ENCODE assay signal across 23 mouse cellular contexts in the genomic region with DNA sequence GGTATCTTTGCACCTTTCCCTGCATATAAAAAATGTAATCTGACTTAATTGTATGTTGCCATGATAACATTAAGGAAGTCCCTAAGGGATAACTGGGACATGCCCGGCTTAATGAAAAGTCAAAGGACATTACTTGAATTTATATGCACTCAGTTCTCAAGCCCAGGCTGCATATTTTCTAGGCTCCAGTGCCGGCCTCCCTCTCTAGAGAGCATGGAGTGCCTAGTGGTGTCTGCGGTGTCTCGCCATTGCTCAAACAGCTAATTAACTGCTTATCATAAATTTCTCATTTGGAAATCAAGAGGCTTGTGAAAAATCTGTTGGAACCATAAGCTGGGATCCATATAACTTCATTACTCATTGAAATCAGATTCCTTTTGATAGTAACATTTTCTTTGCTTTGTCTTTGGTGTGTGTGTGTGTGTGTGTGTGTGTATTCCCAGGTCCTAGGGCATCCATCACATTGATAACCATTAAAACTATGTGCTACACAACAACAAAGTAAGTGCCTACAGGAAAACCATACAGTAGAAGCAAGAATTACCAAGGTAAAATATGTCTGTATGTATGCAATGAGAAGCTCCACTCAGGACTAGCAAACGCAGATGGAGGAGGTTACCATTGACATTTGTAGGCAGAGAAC.
DNase-seq lines count a peak whose midpoint lies in the region; ATAC-seq and TF ChIP-seq lines count a peak whose summit lies in the region.
"Had no signal": no experiment of that assay in that cellular context is flagged by ENCODE, and none has a peak within 500 bp of the region (broad histone marks: within the 10 kb centered on the region; RNA-seq: fewer than 3 reads in every experiment).

No protein-coding gene starts in this region.

- H3K9ac ChIP-seq in hindbrain, embryonic 12.5 days: no peak overlapping the region
- no peak overlapping the region for H3K9ac ChIP-seq in midbrain, embryonic 12.5 days (replicated peaks)
- no peak overlapping the region for H3K9ac ChIP-seq in neural tube, embryonic 13.5 days
- H3K9ac ChIP-seq: forebrain, postnatal 0 days; intestine, embryonic 15.5 days had no signal

- no peak overlapping the region for H3K4me2 ChIP-seq in hindbrain, embryonic 12.5 days (replicated peaks)
- H3K4me2 ChIP-seq in midbrain, embryonic 12.5 days (replicated peaks): no peak overlapping the region
- no peak overlapping the region for H3K4me2 ChIP-seq in neural tube, embryonic 13.5 days
- H3K4me2 ChIP-seq: intestine, embryonic 15.5 days; liver, embryonic 11.5 days had no signal

- DNase-seq in brain, embryonic 14.5 days (ENCODE audit: low read depth): peak; percentile 64
- DNase-seq in frontal cortex, postnatal 10 days (ENCODE audit: low spot score in 2 of 2): no peak
- no peak for DNase-seq in adrenal gland, postnatal 10 days
- DNase-seq in left cerebral cortex, adult 9 months (ENCODE audit: low spot score in 2 of 2): no peak
- DNase-seq: adrenal gland, postnatal 14 days; cerebellum, adult 11-12 months; cerebellum, postnatal 14 days; forebrain, postnatal 0 days; heart, adult 18-20 months; heart, postnatal 36 days; kidney, adult 9 months; layer of hippocampus, adult 9-11 months; lung, adult 18-20 months; lung, postnatal 14 days had no signal

- TF ChIP-seq POLR2A in brain, embryonic 14.5 days (IDR thresholded peaks at IDR 0.05; ENCODE audit: borderline replicate concordance, extremely low read depth, insufficient read depth, insufficient read length, poor library complexity, severe bottlenecking): no peak

- H3K27me3 ChIP-seq in hindbrain, embryonic 12.5 days: no peaks in the 10 kb centered on the region
- H3K27me3 ChIP-seq in midbrain, embryonic 12.5 days: no peaks in the 10 kb centered on the region
- no peaks in the 10 kb centered on the region for H3K27me3 ChIP-seq in neural tube, embryonic 13.5 days
- H3K27me3 ChIP-seq: intestine, embryonic 15.5 days; megakaryocyte, embryonic 14.5 days had no signal

- no peak for TF ChIP-seq CTCF in brain, embryonic 14.5 days (IDR thresholded peaks at IDR 0.05; ENCODE audit: borderline replicate concordance, extremely low read depth, insufficient read depth, insufficient read length)

- peak overlapping the region; percentile 72 for H3K27ac ChIP-seq in hindbrain, embryonic 12.5 days
- 0 out of 2 replicates have a peak overlapping the region, but pooled peaks have one; percentile 26 for H3K27ac ChIP-seq in midbrain, embryonic 12.5 days (replicated peaks)
- peak overlapping the region; percentile 67 for H3K27ac ChIP-seq in neural tube, embryonic 13.5 days (replicated peaks)
- H3K27ac ChIP-seq: intestine, embryonic 15.5 days; left cerebral cortex, adult 2 months; stomach, postnatal 0 days had no signal

- H3K9me3 ChIP-seq in hindbrain, embryonic 12.5 days (replicated peaks): no peaks in the 10 kb centered on the region
- no peaks in the 10 kb centered on the region for H3K9me3 ChIP-seq in midbrain, embryonic 12.5 days
- H3K9me3 ChIP-seq in neural tube, embryonic 13.5 days: no peaks in the 10 kb centered on the region
- H3K9me3 ChIP-seq: intestine, embryonic 15.5 days; megakaryocyte, embryonic 14.5 days had no signal

- WGBS in hindbrain, embryonic 12.5 days: 67% methylated on average over 5 of the region's 5 CpGs
- 70% methylated on average over 5 of the region's 5 CpGs for WGBS in midbrain, embryonic 12.5 days
- WGBS in neural tube, embryonic 13.5 days: 44% methylated on average over 5 of the region's 5 CpGs

- H3K4me1 ChIP-seq in hindbrain, embryonic 12.5 days: peaks cover 3% of the 10 kb centered on the region; the same call in 1 of the 2 replicates
- H3K4me1 ChIP-seq in midbrain, embryonic 12.5 days: no peaks in the 10 kb centered on the region
- peaks cover 12% of the 10 kb centered on the region for H3K4me1 ChIP-seq in neural tube, embryonic 13.5 days (replicated peaks)
- H3K4me1 ChIP-seq: intestine, embryonic 15.5 days; megakaryocyte, embryonic 14.5 days had no signal

- H3K4me3 ChIP-seq in hindbrain, embryonic 12.5 days: no peak overlapping the region
- no peak overlapping the region for H3K4me3 ChIP-seq in midbrain, embryonic 12.5 days
- no peak overlapping the region for H3K4me3 ChIP-seq in neural tube, embryonic 13.5 days
- H3K4me3 ChIP-seq: intestine, embryonic 15.5 days; left cerebral cortex, adult 2 months; megakaryocyte, embryonic 14.5 days had no signal

- no peaks in the 10 kb centered on the region for H3K36me3 ChIP-seq in hindbrain, embryonic 12.5 days
- no peaks in the 10 kb centered on the region for H3K36me3 ChIP-seq in midbrain, embryonic 12.5 days
- H3K36me3 ChIP-seq in neural tube, embryonic 13.5 days: no peaks in the 10 kb centered on the region
- H3K36me3 ChIP-seq: intestine, embryonic 15.5 days had no signal

- peak; percentile 91 for ATAC-seq in hindbrain, embryonic 12.5 days (ENCODE audit: low FRiP score)
- ATAC-seq in midbrain, embryonic 12.5 days (ENCODE audit: low FRiP score, low read depth): peak; percentile 79
- ATAC-seq in neural tube, embryonic 13.5 days (ENCODE audit: low read depth): peak; percentile 89
- ATAC-seq: forebrain, postnatal 0 days; intestine, embryonic 15.5 days; Patski had no signal
